Comparison of ENCODE assay signal across 8 mouse cellular contexts in the genomic region with DNA sequence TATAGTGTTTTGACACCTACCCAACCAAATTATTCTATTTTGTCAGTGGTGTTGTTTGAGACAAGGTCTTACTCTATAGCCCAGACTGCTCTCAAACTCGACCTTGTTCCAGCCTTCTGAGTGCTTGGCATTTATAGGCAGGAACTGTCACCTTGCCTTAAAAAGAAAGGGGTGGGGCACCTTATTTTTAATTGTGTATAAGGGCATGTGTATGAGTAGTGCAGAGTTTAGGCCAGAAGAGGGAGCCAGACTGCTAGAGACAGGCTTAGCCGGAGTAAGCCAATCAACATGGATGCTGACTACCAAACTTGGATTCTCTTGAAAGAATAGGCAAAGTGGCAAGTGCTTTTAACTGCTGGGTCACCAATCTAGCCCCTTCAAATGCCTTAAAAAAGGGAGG. TPM values are rescaled to one million over a fixed set of nuclear protein-coding genes. Genes with fewer than 3 reads are reported as not detected.
DNase-seq lines count a peak whose midpoint lies in the region; ATAC-seq and TF ChIP-seq lines count a peak whose summit lies in the region.

No protein-coding gene starts in this region.

- H3K36me3 ChIP-seq in midbrain, embryonic 14.5 days (ENCODE audit: control insufficient read depth, insufficient read depth, low read length): peaks cover 33% of the 10 kb centered on the region
- H3K36me3 ChIP-seq in midbrain, embryonic 13.5 days: peaks cover 37% of the 10 kb centered on the region
- peaks cover 26% of the 10 kb centered on the region for H3K36me3 ChIP-seq in thymus, adult 2 months (ENCODE audit: control insufficient read depth, insufficient read depth, low read length)

- no peak for TF ChIP-seq CTCF in thymus, adult 2 months (IDR thresholded peaks at IDR 0.05; ENCODE audit: borderline replicate concordance, control insufficient read depth, extremely low read depth, insufficient read depth, low read length, poor library complexity)

- H3K27me3 ChIP-seq in midbrain, embryonic 14.5 days (ENCODE audit: control insufficient read depth, insufficient read depth, low read length): no peaks in the 10 kb centered on the region
- H3K27me3 ChIP-seq in midbrain, embryonic 13.5 days: no peaks in the 10 kb centered on the region
- H3K27me3 ChIP-seq in thymus, adult 2 months (ENCODE audit: control insufficient read depth, insufficient read depth, low read length): no peaks in the 10 kb centered on the region

- 41% methylated on average over 2 of the region's 2 CpGs for WGBS in midbrain, embryonic 14.5 days
- WGBS in midbrain, embryonic 13.5 days: 41% methylated on average over 2 of the region's 2 CpGs
- WGBS in thymus, adult 2 months: 15% methylated on average over 2 of the region's 2 CpGs

- ATAC-seq in midbrain, embryonic 14.5 days (ENCODE audit: low FRiP score, low TSS enrichment): no peak
- no peak for ATAC-seq in midbrain, embryonic 13.5 days

- intact Hi-C loops in heart, postnatal 36 days (cut with DNase I): loop anchor here (1.0 to 2.0 kb wide), 2 partner anchors 79 to 103 kb away; no protein-coding TSS in a partner anchor

- no peak overlapping the region for H3K4me2 ChIP-seq in midbrain, embryonic 14.5 days (ENCODE audit: low read length)
- no peak overlapping the region for H3K4me2 ChIP-seq in midbrain, embryonic 13.5 days (replicated peaks)

- no peaks in the 10 kb centered on the region for H3K9me3 ChIP-seq in midbrain, embryonic 14.5 days (ENCODE audit: control insufficient read depth, low read length)
- H3K9me3 ChIP-seq in midbrain, embryonic 13.5 days: no peaks in the 10 kb centered on the region

- no peak for TF ChIP-seq POLR2A in thymus, adult 2 months (IDR thresholded peaks at IDR 0.05; ENCODE audit: control insufficient read depth, extremely low read depth, insufficient read depth, low read length, poor library complexity)

- H3K4me1 ChIP-seq in midbrain, embryonic 14.5 days (ENCODE audit: control insufficient read depth, insufficient read depth, low read length): peaks cover 8% of the 10 kb centered on the region; the same call in 1 of the 2 replicates
- peaks cover 11% of the 10 kb centered on the region for H3K4me1 ChIP-seq in midbrain, embryonic 13.5 days (replicated peaks)
- peaks cover 7% of the 10 kb centered on the region; the same call in 1 of the 2 replicates for H3K4me1 ChIP-seq in thymus, adult 2 months (replicated peaks; ENCODE audit: control insufficient read depth, insufficient read depth, low read length)

- H3K4me3 ChIP-seq in midbrain, embryonic 14.5 days (replicated peaks; ENCODE audit: low read depth, low read length): no peak overlapping the region
- H3K4me3 ChIP-seq in midbrain, embryonic 13.5 days (replicated peaks): no peak overlapping the region
- H3K4me3 ChIP-seq in thymus, adult 2 months (ENCODE audit: control insufficient read depth, insufficient read depth, low read length): no peak overlapping the region

- H3K9ac ChIP-seq in midbrain, embryonic 14.5 days (replicated peaks; ENCODE audit: low read length): no peak overlapping the region
- no peak overlapping the region for H3K9ac ChIP-seq in midbrain, embryonic 13.5 days (replicated peaks)

- peak; percentile 71 for DNase-seq in adrenal gland, postnatal 10 days
- DNase-seq in adrenal gland, postnatal 4 days (ENCODE audit: low spot score in 2 of 2): no peak
- DNase-seq in midbrain, embryonic 14.5 days: peak; percentile 78
- DNase-seq in cerebellum, postnatal 10 days: peak; percentile 77 to 83
- peak; percentile 52 to 55 for DNase-seq in heart, postnatal 36 days
- DNase-seq in lung, postnatal 10 days: peak; percentile 86
- peak; percentile 73 for DNase-seq in thymus, adult 2 months

- no peak overlapping the region for H3K27ac ChIP-seq in midbrain, embryonic 14.5 days (replicated peaks; ENCODE audit: low read depth, low read length)
- no peak overlapping the region for H3K27ac ChIP-seq in midbrain, embryonic 13.5 days
- no peak overlapping the region for H3K27ac ChIP-seq in thymus, adult 2 months (ENCODE audit: control insufficient read depth, insufficient read depth, low read length)

RNA-seq across cellular contexts. Expression of gene Grk2, which starts 32.1 kb away (rescaled TPM):
- total RNA-seq in adrenal gland, postnatal 10 days (2021): 10 to 100 TPM; 46.3 to 54.8 TPM
- 10 to 100 TPM; 54.6 to 57.8 TPM for total RNA-seq in adrenal gland, postnatal 4 days (2021)
- polyA plus RNA-seq in midbrain, embryonic 14.5 days (2014; fragmentation: Nextera tagmentation; extraction: Ambion mirVana): 29.0 and 30.0 TPM in 2 replicates
- 18.0 and 20.9 TPM in 2 replicates for polyA plus RNA-seq in midbrain, embryonic 13.5 days (2015; fragmentation: Nextera tagmentation; extraction: Ambion mirVana)
- total RNA-seq in heart, postnatal 36 days (2021): 10 to 100 TPM; 47.5 to 50.4 TPM
- polyA plus RNA-seq in thymus, adult 2 months (2012; rRNA removed): 515 and 528 TPM in 2 replicates

RNA-seq across cellular contexts. Expression of gene Ankrd13d, which starts 55.2 kb away (rescaled TPM):
- 1 to 10 TPM; 3.5 to 8.5 TPM for total RNA-seq in adrenal gland, postnatal 10 days (2021)
- total RNA-seq in adrenal gland, postnatal 4 days (2021): 1 to 10 TPM; 8.2 to 8.8 TPM
- 34.5 and 39.3 TPM in 2 replicates for polyA plus RNA-seq in midbrain, embryonic 14.5 days (2014; fragmentation: Nextera tagmentation; extraction: Ambion mirVana)
- 23.4 and 27.8 TPM in 2 replicates for polyA plus RNA-seq in midbrain, embryonic 13.5 days (2015; fragmentation: Nextera tagmentation; extraction: Ambion mirVana)
- total RNA-seq in heart, postnatal 36 days (2021): under 1 TPM; 0.51 to 0.80 TPM
- polyA plus RNA-seq in thymus, adult 2 months (2012; rRNA removed): 56.0 and 61.4 TPM in 2 replicates

RNA-seq across cellular contexts. Expression of gene Kdm2a, which starts 59.9 kb away (rescaled TPM):
- total RNA-seq in adrenal gland, postnatal 10 days (2021): 10 to 100 TPM; 67.7 to 84.7 TPM
- 100 to 1,000 TPM; 104 to 106 TPM for total RNA-seq in adrenal gland, postnatal 4 days (2021)
- 29.2 and 43.9 TPM in 2 replicates for polyA plus RNA-seq in midbrain, embryonic 14.5 days (2014; fragmentation: Nextera tagmentation; extraction: Ambion mirVana)
- 37.5 and 43.0 TPM in 2 replicates for polyA plus RNA-seq in midbrain, embryonic 13.5 days (2015; fragmentation: Nextera tagmentation; extraction: Ambion mirVana)
- 10 to 100 TPM; 39.4 to 41.1 TPM for total RNA-seq in heart, postnatal 36 days (2021)
- 194 and 210 TPM in 2 replicates for polyA plus RNA-seq in thymus, adult 2 months (2012; rRNA removed)

Comparison
In these comparisons a context has a peak if more than half of its experiments do, and no peak if none do; other contexts are left out.
1. DNase-seq: peak in adrenal gland, postnatal 10 days (single experiment), midbrain, embryonic 14.5 days (single experiment), cerebellum, postnatal 10 days (2 of 2), heart, postnatal 36 days (2 of 2), lung, postnatal 10 days (single experiment) and thymus, adult 2 months (single experiment); none in adrenal gland, postnatal 4 days (0 of 2).